Mouse (Mus musculus) ES-E14 (cell line): ENCODE data around the gene Lipa.

Source experiments
- HCFC1 ChIP-seq: IDR thresholded peaks from 2 replicates; pipeline ENCODE4 v1.6.1; 2012; ENCODE audit warnings: low read length, inconsistent platforms, borderline replicate concordance; ENCODE audit not compliant: insufficient read depth
- MAFK ChIP-seq: IDR thresholded peaks from 2 replicates; pipeline ENCODE4 v1.6.1; 2014; ENCODE audit warnings: mild to moderate bottlenecking, low read depth, low read length, inconsistent platforms; ENCODE audit not compliant: insufficient read depth
- ZNF384 ChIP-seq: IDR thresholded peaks from 2 replicates; pipeline ENCODE4 v1.6.1; 2012; ENCODE audit warnings: low read depth, low read length, inconsistent platforms

DNA sequence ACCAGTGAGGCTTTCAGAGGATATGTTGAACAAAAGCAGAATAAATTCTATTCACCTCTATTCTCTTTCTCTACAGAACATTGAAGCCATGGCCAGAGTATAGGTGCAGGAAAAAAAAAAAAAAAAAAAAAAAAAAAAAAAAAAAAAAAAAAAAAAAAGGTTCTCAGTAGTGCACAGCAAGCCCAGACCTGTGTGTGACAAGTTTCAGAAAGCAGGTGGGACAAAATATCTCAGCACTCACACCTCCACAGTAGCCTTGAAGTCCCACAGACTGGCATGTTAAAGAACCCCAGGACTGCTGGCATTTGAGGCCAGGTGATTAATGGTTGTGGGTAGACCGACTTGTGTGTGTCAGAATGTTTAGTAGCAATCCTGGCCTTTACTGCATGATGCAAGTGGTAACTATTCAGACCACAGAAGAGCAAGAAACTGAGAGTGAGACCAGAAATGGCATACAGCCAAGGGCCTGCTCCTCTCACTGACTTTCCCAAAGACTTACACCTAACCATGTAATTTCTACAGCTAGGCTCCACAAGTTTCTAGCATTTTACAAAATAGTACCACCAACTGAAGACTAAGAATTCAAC, 76.4 kb downstream of the Lipa start:
- TF ChIP-seq HCFC1 = no peak
- no peak for TF ChIP-seq MAFK
- TF ChIP-seq ZNF384 = peak; percentile 73
